ENCODE assay signal across 8 mouse cellular contexts in the genomic region with DNA sequence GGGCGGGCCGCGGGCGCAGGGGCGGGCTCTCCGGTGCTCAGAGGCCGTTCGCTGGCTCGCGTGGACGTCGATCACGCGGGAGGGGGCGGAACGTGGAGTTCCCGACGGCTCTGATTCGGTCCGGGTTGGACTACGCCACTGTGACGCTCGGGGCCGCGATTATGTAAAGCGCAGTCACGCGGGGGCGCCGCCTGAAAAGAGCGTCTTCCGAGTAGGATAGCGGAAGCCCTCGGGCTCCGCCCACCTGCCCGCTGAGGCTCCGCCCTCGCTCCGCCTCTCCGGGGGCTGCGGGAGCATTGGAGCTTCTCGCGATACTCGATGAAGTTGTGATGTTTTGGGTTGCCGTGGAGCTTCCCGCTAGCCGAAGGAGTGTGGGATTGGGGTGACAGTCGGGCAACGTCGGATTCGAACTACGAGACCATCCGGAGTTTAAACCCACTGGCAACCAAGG. TPM values are rescaled to one million over a fixed set of nuclear protein-coding genes. Genes with fewer than 3 reads are reported as not detected.
DNase-seq lines count a peak whose midpoint lies in the region; ATAC-seq and TF ChIP-seq lines count a peak whose summit lies in the region.

Gene Fam76a, minus strand, starts transcription at position 1 of the 451 bp plus-strand sequence.

- no peaks in the 10 kb centered on the region for H3K27me3 ChIP-seq in megakaryocyte, embryonic 14.5 days (replicated peaks)

- H3K36me3 ChIP-seq in megakaryocyte, embryonic 14.5 days (replicated peaks; ENCODE audit: low read length): peaks cover 24% of the 10 kb centered on the region

- peak within 1 kb of the TSS; percentile 97 for H3K27ac ChIP-seq in cortical plate, adult 2 months (ENCODE audit: insufficient read depth, low read length)

- peaks cover 1% of the 10 kb centered on the region; the same call in 1 of the 2 replicates for H3K4me1 ChIP-seq in cortical plate, adult 2 months (ENCODE audit: control insufficient read depth, insufficient read depth, low read length)
- H3K4me1 ChIP-seq in megakaryocyte, embryonic 14.5 days: peaks cover 18% of the 10 kb centered on the region

- no peaks in the 10 kb centered on the region for H3K9me3 ChIP-seq in megakaryocyte, embryonic 14.5 days

- peak; percentile 92 for TF ChIP-seq POLR2A in cortical plate, adult 2 months (IDR thresholded peaks at IDR 0.05; ENCODE audit: extremely low read depth, insufficient read depth, low read length)

- TF ChIP-seq CTCF in cortical plate, adult 2 months (IDR thresholded peaks at IDR 0.05; ENCODE audit: extremely low read depth, insufficient read depth, low read length): no peak

- ATAC-seq in activated CD4-positive, CD25-positive, alpha-beta regulatory T cell, adult 4 months: peak; percentile 99

- peak within 1 kb of the TSS; percentile 95 for H3K4me3 ChIP-seq in cortical plate, adult 2 months (ENCODE audit: insufficient read depth, low read length)
- H3K4me3 ChIP-seq in megakaryocyte, embryonic 14.5 days (replicated peaks): peak within 1 kb of the TSS; percentile 95

- DNase-seq in gastrocnemius, adult 8-10 months (ENCODE audit: low spot score in 2 of 2): peak; percentile 100
- peak; percentile 97 for DNase-seq in hindlimb bud, embryonic 11.5 days (ENCODE audit: extremely low spot score, low read depth, low spot score)
- peak; percentile 100 for DNase-seq in left cerebral cortex, adult 8-10 months (ENCODE audit: low spot score in 2 of 2)
- DNase-seq in right cerebral cortex, postnatal 10 days (ENCODE audit: low spot score in 2 of 2): peak; percentile 100
- DNase-seq in urinary bladder, postnatal 25 days (ENCODE audit: low spot score): peak; percentile 99

RNA-seq across cellular contexts. Expression of gene Fam76a, which starts in this region (rescaled TPM):
- polyA plus RNA-seq in activated CD4-positive, CD25-positive, alpha-beta regulatory T cell, adult 4 months (2017; shearing (Covaris generic)): 10 to 100 TPM; 17.3 to 19.3 TPM
- polyA plus RNA-seq in cortical plate, adult 2 months (2012; rRNA removed): 40.2 and 40.3 TPM in 2 replicates
- 10 to 100 TPM; 31.5 to 35.9 (median 33.8) TPM for total RNA-seq in gastrocnemius, adult 8-10 months (2022)
- total RNA-seq in left cerebral cortex, adult 8-10 months (2022): 10 to 100 TPM; 46.4 to 64.0 (median 61.0) TPM
- 9.4 and 13.8 TPM in 2 replicates for polyA plus RNA-seq in megakaryocyte, embryonic 14.5 days (2012; ENCODE audit: insufficient read depth, low replicate concordance)

Comparison
In these comparisons a context has a peak if more than half of its experiments do, and no peak if none do; other contexts are left out.
1. Peak in every context shown above with its lines: DNase-seq, ATAC-seq, H3K4me3 ChIP-seq and H3K27ac ChIP-seq.